Mouse (Mus musculus) limb, embryonic 11.5 days (tissue): ENCODE results near the gene 1810055G02Rik. TPM values are rescaled to one million over a fixed set of nuclear protein-coding genes. Genes with fewer than 3 reads are reported as not detected.

Experiments used
- ATAC-seq: fragments of 200-750 bp; cut with Nextera tagmentation; 2 replicates; pipeline ENCODE4 v1.8.0; 2017; ENCODE audit warnings: low read depth; ENCODE audit not compliant: insufficient number of reproducible peaks, low FRiP score, low TSS enrichment
- DNase-seq: peaks from one replicate; pipeline ENCODE4 v3.0.0-alpha.2; 2015; ENCODE audit warnings: low spot score
- H3K27ac ChIP-seq: fragments of 300-500 bp; sonication (generic); replicated peaks from 2 replicates; pipeline ENCODE4 v1.5.1; 2014; ENCODE audit warnings: low read depth, mild to moderate bottlenecking, low read length
- H3K27me3 ChIP-seq: fragments of 300-500 bp; sonication (generic); 2 replicates; pipeline ENCODE4 v1.6.1; 2014; ENCODE audit warnings: mild to moderate bottlenecking, low read length, mixed read lengths; ENCODE audit not compliant: control insufficient read depth, insufficient read depth
- H3K36me3 ChIP-seq: fragments of 300-500 bp; sonication (generic); 2 replicates; pipeline ENCODE4 v1.6.1; 2014; ENCODE audit warnings: mild to moderate bottlenecking, low read length, moderate library complexity, mixed read lengths; ENCODE audit not compliant: control insufficient read depth, insufficient read depth
- H3K4me1 ChIP-seq: fragments of 300-500 bp; sonication (generic); 2 replicates; pipeline ENCODE4 v1.6.1; 2014; ENCODE audit warnings: low read length, mixed read lengths; ENCODE audit not compliant: control insufficient read depth, insufficient read depth
- H3K4me2 ChIP-seq: fragments of 300-500 bp; sonication (generic); 2 replicates; pipeline ENCODE4 v1.6.1; 2014; ENCODE audit warnings: low read depth, mild to moderate bottlenecking, moderate library complexity; ENCODE audit not compliant: severe bottlenecking
- H3K4me3 ChIP-seq: fragments of 300-500 bp; sonication (generic); 2 replicates; pipeline ENCODE4 v1.5.1; 2014; ENCODE audit warnings: low read depth, low read length
- H3K9ac ChIP-seq: fragments of 300-500 bp; sonication (generic); 2 replicates; pipeline ENCODE4 v1.6.1; 2014; ENCODE audit warnings: mild to moderate bottlenecking, low read length
- H3K9me3 ChIP-seq: fragments of 300-500 bp; sonication (generic); 2 replicates; pipeline ENCODE4 v1.6.1; 2016; ENCODE audit warnings: low read length; ENCODE audit not compliant: control insufficient read depth
- WGBS: fragments of 180-500 bp; shearing (Covaris S2); extraction: QIAGEN DNeasy Blood & Tissue Kit; methylation state at CpG from one replicate; pipeline ENCODE4 v1.1.7; 2014; 5-methylcytosine and 5-hydroxymethylcytosine counted together
- polyA plus RNA-seq: library from polyadenylated mRNA; unstranded; fragments of >200 nt; fragmentation: Nextera tagmentation; extraction: Ambion mirVana; gene quantifications from 2 replicates; pipeline ENCODE4 v1.2.1, GENCODE M21; 2014

1810055G02Rik gene
- polyA plus RNA-seq, 1 experiment from 2014 or later: 38.3 TPM

- Histone ChIP-seq H3K9me3 (no peaks in the 10 kb centered on the region), H3K9ac (peak overlapping the region; percentile 27; the same call in 1 of the 2 replicates), H3K4me2 (peak overlapping the region; percentile 67), H3K4me3 (peak overlapping the region; percentile 28), H3K27me3 (no peaks in the 10 kb centered on the region), H3K4me1 (peaks cover 9% of the 10 kb centered on the region; the same call in 1 of the 2 replicates), H3K36me3 (peaks cover 11% of the 10 kb centered on the region), H3K27ac (no peak overlapping the region)
- 36% methylated on average over 19 of the region's 19 CpGs for WGBS
- peak; percentile 64; the same call in 1 of the 2 replicates for ATAC-seq
- DNase-seq: peak; percentile 81
Measured at GRCm38 (mm10) chr19:3718481-3719361, 10.6 kb downstream of the 1810055G02Rik start.

GRCm38 (mm10) chr19:3719362-3719891 lies 11.3 kb downstream of the 1810055G02Rik start:
- H3K27ac ChIP-seq: no peak overlapping the region

GRCm38 (mm10) chr19:3723170-3723569 lies 15.1 kb downstream of the 1810055G02Rik start:
- Histone ChIP-seq H3K36me3 (0 out of 2 replicates have a peak, but pooled peaks cover 2% of the 10 kb centered on the region), H3K27me3 (no peaks in the 10 kb centered on the region), H3K27ac (no peak overlapping the region), H3K9ac (no peak overlapping the region), H3K4me3 (no peak overlapping the region), H3K4me1 (peaks cover 9% of the 10 kb centered on the region; the same call in 1 of the 2 replicates), H3K4me2 (no peak overlapping the region), H3K9me3 (0 out of 2 replicates have a peak, but pooled peaks cover 2% of the 10 kb centered on the region)
- ATAC-seq (no peak), DNase-seq (no peak)
- 93% methylated on average over 9 of the region's 9 CpGs for WGBS

More at GRCm38 (mm10) chr19:3719362-3719891, 11.3 kb downstream of the 1810055G02Rik start:
- peak overlapping the region; percentile 27; the same call in 1 of the 2 replicates for H3K9ac ChIP-seq
- H3K36me3 ChIP-seq: peaks cover 11% of the 10 kb centered on the region
- ATAC-seq: peak; percentile 57
- 0 out of 2 replicates have a peak, but pooled peaks cover 2% of the 10 kb centered on the region for H3K9me3 ChIP-seq
- H3K27me3 ChIP-seq: no peaks in the 10 kb centered on the region
- H3K4me2 ChIP-seq: peak overlapping the region; percentile 67
- DNase-seq: peak; percentile 73
- 1% methylated on average over 27 of the region's 27 CpGs for whole genome bisulfite sequencing
- peak overlapping the region; percentile 28 for H3K4me3 ChIP-seq
- peaks cover 9% of the 10 kb centered on the region; the same call in 1 of the 2 replicates for H3K4me1 ChIP-seq

- Histone ChIP-seq H3K4me3 (no peak overlapping the region), H3K4me2 (no peak overlapping the region), H3K4me1 (peaks cover 7% of the 10 kb centered on the region; the same call in 1 of the 2 replicates), H3K36me3 (no peaks in the 10 kb centered on the region), H3K27ac (no peak overlapping the region), H3K27me3 (no peaks in the 10 kb centered on the region), H3K9ac (no peak overlapping the region), H3K9me3 (0 out of 2 replicates have a peak, but pooled peaks cover 2% of the 10 kb centered on the region)
- ATAC-seq: no peak
- peak; percentile 58 for DNase-seq
- 78% methylated on average over 4 of the region's 4 CpGs for WGBS
Measured at GRCm38 (mm10) chr19:3723904-3724303, 15.8 kb downstream of the 1810055G02Rik start.

- Histone ChIP-seq H3K4me3 (no peak overlapping the region), H3K9me3 (0 out of 2 replicates have a peak, but pooled peaks cover 2% of the 10 kb centered on the region), H3K9ac (no peak overlapping the region), H3K4me1 (no peaks in the 10 kb centered on the region), H3K36me3 (no peaks in the 10 kb centered on the region), H3K27me3 (no peaks in the 10 kb centered on the region), H3K4me2 (no peak overlapping the region), H3K27ac (no peak overlapping the region)
- ATAC-seq: no peak
- WGBS: 26% methylated on average over 1 of the region's 1 CpGs
- DNase-seq: peak; percentile 81
Measured at GRCm38 (mm10) chr19:3724779-3725178, 16.7 kb downstream of the 1810055G02Rik start.

GRCm38 (mm10) chr19:3728901-3729300 lies 20.8 kb downstream of the 1810055G02Rik start:
- WGBS: 69% methylated on average over 2 of the region's 2 CpGs
- Histone ChIP-seq H3K4me3 (no peak overlapping the region), H3K27me3 (no peaks in the 10 kb centered on the region), H3K9ac (no peak overlapping the region), H3K4me2 (no peak overlapping the region), H3K4me1 (no peaks in the 10 kb centered on the region), H3K27ac (no peak overlapping the region), H3K9me3 (0 out of 2 replicates have a peak, but pooled peaks cover under 1% of the 10 kb centered on the region), H3K36me3 (no peaks in the 10 kb centered on the region)
- no peak for DNase-seq
- no peak for ATAC-seq

GRCm38 (mm10) chr19:3730781-3731646 lies 22.9 kb downstream of the 1810055G02Rik start:
- Histone ChIP-seq H3K4me2 (no peak overlapping the region), H3K36me3 (no peaks in the 10 kb centered on the region), H3K9me3 (no peaks in the 10 kb centered on the region), H3K9ac (no peak overlapping the region), H3K27ac (no peak overlapping the region), H3K4me3 (no peak overlapping the region), H3K4me1 (no peaks in the 10 kb centered on the region), H3K27me3 (no peaks in the 10 kb centered on the region)
- 82% methylated on average over 7 of the region's 7 CpGs for WGBS
- ATAC-seq: no peak
- DNase-seq: no peak

GRCm38 (mm10) chr19:3736001-3736400 lies 27.9 kb downstream of the 1810055G02Rik start:
- Histone ChIP-seq H3K27me3 (no peaks in the 10 kb centered on the region), H3K36me3 (no peaks in the 10 kb centered on the region), H3K4me1 (no peaks in the 10 kb centered on the region), H3K27ac (no peak overlapping the region), H3K9ac (no peak overlapping the region), H3K9me3 (no peaks in the 10 kb centered on the region), H3K4me2 (no peak overlapping the region), H3K4me3 (no peak overlapping the region)
- ATAC-seq (no peak), DNase-seq (no peak)
- 88% methylated on average over 3 of the region's 3 CpGs for WGBS
